Mouse (Mus musculus) embryo, embryonic 10.5 days (tissue): ENCODE data around the gene Pgbd5.

ENCODE experiments used
- DNase-seq: peaks from one replicate; pipeline ENCODE4 v3.0.0-alpha.2; 2015; ENCODE audit warnings: low spot score

Pgbd5 gene

DNA sequence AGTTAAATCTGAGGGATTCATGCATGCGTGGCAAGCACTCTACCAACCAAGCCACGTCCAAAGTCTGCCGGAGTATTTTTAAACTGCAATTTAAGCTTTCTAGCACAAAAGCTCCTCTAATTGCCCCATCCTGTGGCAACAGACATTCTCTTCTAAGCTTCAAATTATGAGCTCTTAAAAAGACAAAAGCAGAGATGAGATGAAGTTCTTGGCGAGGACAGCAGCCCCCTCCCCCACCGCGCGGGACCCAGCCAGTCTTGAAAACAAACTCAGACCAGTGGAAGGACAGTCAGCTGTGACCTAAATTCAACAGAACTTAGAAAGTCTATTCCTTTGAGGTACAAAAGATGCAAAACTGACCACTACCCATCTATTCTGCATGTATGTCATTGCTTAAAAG, 48.3 kb downstream of the Pgbd5 start:
- no peak for DNase-seq

DNA sequence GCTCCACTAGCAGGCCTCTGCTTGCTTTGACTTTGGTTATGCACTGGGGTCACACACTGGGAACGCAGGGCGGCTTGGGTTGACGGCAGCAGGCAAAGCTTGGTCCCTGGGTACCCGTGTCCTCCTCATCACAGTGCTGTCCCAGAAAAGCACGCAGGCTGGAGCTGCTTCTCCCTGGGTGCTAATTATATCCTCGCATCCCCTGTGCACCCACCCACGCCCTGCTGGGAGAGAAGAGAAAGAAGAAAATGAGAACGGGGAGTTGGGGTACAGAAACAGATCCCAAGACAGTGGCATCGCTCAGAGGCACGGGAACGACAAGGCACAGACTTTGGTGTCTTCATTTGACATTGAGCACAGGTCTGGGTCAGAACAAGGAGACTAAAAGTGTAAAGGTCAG, 50.0 kb downstream of the Pgbd5 start:
- DNase-seq = no peak

- DNase-seq = no peak
Measured at GRCm38 (mm10) chr8:124386225-124386899, 53.1 kb downstream of the Pgbd5 start.

DNA sequence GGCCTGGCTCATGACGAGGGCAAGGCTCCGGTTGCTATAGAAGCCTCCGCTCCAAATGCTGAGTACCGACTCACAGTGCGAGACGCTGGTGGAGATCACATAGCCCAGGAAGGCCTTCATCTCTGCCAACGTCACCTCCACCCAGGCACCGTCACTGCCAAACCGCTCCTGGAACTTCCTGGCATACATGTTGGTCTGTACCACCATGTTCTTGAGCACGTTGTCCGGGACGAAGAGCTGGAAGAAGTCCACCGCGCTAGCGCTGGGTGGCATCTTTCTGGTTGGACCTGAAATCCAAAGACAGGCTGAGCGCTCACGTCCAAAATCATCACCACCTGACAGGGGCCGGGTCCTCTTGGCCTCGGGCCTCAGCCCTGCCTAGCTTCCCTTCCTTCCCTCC, 55.1 kb downstream of the Pgbd5 start:
- DNase-seq = no peak

DNA sequence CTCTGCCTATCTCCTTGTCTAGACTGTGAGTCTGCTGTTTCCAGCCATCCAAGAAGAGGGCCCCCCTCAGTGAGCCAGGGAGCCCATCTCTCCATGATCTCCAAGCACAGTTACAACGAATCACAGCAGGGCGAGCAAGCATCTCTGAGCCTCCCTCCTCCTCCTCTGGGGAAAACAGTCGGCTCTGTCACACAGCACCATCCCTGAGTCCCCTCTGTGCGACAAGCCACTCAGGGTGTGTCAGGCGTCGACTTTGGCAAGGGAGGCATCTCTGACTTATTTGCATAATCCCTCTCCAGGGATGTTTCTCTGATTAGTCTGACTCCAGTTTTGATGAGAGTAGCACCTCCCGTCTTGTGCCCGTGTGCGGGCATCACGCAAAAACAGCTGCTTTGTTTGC, 57.2 kb downstream of the Pgbd5 start:
- no peak for DNase-seq

- DNase-seq = peak; percentile 7
Measured at GRCm38 (mm10) chr8:124379289-124379688, 60.2 kb downstream of the Pgbd5 start.

GRCm38 (mm10) chr8:124376406-124376805, 63.1 kb downstream of the Pgbd5 start:
- no peak for DNase-seq

GRCm38 (mm10) chr8:124375727-124376126, 63.7 kb downstream of the Pgbd5 start:
- DNase-seq = no peak

DNA sequence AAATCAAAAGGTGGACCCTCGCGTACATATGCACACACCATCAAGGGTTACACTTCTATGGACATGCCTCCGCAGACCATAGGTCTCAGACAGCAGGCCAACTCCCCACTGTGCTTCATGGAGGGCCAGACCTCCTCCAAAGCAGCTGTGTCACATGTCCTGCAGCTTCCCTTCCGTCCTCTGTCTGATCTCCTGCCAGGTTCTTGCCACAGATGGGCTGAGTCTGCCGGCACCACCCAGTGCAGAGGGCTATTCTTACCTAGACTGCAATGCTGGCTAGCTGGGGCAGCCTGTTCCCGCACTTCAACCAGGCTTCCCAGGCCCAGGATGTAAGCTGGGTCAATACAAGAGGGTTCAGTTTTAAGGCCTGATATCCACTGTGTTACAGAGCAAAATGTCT, 64.3 kb downstream of the Pgbd5 start:
- DNase-seq = no peak

GRCm38 (mm10) chr8:124373753-124374152, 65.7 kb downstream of the Pgbd5 start:
- no peak for DNase-seq

DNA sequence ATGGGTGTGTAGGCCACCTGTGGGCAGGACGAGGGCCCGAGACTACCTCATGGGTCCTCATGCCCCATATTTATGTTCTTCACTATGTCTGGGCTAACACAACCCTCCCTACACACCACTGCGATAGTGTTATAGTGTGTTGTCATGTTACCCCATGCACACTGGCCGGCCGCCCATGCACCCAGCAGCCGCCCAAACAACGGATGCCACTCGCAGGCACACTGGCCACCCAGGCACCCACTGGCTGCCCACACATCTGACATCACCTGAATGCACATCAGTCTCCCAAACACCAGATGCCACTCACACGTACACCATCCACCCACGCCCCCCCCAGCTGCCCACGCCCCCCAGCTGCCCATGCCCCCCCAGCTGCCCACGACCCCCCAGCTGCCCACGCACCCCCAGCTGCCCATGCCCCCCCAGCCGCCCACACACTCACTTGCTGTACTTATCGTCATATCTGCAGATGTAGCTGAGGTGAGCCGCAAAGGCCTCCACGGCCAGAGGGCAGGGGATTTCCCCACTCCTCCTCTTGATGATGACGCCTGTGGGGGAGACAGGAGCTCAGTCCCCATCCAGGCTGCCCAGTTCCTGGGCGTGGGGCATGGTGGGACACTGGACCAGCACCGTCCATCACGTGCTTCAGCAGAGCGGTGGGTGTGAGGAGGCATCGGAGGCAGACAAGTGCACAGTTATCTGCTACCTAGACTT, 67.9 kb downstream of the Pgbd5 start:
- DNase-seq = no peak

DNA sequence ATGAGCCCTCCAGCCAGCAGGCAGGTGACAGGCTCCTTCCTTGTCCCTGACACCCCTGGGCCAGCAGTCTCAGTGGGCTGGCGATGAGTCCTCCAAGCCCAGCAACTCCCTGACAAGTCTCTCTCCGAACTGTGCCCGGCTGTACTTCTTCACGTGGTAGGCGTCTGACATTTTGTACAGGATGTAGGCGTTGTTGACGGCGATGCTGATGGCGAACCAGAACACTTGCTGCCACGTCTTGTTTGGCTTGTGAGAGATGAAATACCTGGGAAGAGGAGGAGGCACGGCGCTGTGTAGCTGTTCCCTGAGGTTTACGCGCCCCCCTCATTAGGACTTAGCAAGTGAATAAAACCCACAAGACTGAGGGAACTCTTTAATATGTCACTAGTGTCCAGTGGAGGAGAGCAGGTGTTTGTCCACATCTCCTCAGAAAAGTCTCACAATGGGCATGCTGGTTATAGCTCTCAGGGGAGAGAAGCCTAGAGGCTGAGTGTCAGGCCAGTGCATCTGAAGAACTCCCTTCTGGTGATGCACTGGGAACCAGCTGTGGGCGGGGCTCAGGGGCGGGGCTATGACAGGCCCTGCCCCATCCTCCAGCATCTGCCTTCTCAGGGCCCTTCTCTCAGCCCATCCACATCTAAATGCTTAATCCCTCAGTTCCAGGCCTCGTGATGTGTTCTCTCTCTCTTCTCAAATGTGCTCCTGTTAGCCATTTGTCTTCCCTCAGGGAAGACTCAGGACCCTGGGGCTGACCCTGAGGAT, 68.9 kb downstream of the Pgbd5 start:
- DNase-seq = peak; percentile 27

- DNase-seq = peak; percentile 88
Measured at GRCm38 (mm10) chr8:124368213-124368612, 71.2 kb downstream of the Pgbd5 start.

- no peak for DNase-seq
Measured at GRCm38 (mm10) chr8:124363337-124363736, 76.1 kb downstream of the Pgbd5 start.

GRCm38 (mm10) chr8:124362589-124362988, 76.9 kb downstream of the Pgbd5 start:
- DNase-seq = no peak

DNA sequence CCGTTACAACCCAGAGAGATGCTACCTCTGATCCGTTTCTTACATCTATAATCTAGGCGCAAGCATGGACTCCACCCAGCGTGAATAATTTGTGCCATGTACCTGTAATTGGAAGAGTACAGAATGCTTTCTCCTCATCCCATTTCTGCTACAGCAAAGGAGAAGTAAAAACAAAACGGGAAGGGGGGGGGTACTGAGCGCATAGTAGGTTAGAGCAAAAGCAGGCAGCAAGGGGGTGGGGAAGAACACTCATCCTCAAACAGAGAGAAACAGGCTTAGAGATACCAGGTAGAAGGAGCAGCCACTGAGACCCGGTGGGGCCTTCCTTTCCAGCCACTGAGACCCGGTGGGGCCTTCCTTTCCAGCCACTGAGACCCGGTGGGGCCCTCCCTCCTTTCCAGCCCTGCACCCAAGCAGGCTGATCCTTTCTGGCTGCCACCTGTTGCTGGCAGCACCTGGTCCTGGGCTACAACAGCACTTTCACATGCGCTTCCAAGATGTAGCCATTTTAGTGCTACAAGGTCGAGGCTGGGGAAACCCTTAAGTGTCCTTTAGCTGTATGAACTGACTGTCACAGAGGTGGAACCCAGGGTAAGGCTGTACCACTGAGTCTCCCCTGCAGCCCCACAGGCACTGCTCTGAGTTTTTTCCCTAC, 77.6 kb downstream of the Pgbd5 start:
- no peak for DNase-seq

GRCm38 (mm10) chr8:124360911-124361310, 78.5 kb downstream of the Pgbd5 start:
- DNase-seq = no peak

DNA sequence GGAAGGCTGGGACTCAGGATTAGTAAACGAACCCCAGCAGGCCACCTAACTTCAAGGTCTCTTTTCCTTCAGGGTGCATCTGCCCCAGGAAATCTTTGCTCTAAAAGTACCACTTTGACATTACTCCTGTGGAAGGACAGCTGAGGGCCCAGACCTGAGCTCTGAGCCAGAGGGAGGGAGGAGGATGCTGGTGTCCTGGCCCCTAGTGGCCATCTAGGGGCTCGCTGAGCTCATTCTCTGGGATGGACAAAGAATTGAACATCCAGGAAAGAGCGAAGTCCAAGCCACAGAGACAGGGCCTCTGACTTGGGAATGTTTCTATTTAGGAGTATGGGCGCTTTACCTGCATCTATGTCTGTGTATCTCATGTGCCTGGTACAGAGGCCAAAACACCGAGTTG, 87.8 kb downstream of the Pgbd5 start:
- no peak for DNase-seq

GRCm38 (mm10) chr8:124349663-124350062, 89.8 kb downstream of the Pgbd5 start:
- DNase-seq = peak; percentile 84

- no peak for DNase-seq
Measured at GRCm38 (mm10) chr8:124348087-124348486, 91.4 kb downstream of the Pgbd5 start.

- peak; percentile 84 for DNase-seq
Measured at GRCm38 (mm10) chr8:124346852-124347523, 92.5 kb downstream of the Pgbd5 start.

DNA sequence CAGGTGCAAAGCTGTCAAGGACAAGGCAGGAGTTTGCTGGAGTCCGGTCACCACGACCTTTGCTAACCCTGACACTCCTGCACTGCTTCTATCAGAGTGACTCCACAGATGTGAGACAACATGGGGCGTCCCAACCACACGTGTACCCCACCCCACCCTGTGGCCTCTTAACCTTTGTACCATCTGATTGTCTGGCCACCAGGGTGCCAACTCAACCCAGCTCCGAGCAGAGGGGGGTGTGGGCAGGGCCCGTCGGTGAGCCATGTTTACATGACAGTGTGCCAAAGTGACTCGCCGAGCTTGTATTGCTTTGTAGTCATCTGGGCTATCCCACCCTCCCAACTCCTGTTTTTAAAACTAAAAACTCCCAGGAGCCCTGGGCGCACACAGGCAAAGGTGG, 94.4 kb downstream of the Pgbd5 start:
- DNase-seq = no peak
